Mouse (Mus musculus): ENCODE data around the gene Cuedc2.

Gene Cuedc2

DNA sequence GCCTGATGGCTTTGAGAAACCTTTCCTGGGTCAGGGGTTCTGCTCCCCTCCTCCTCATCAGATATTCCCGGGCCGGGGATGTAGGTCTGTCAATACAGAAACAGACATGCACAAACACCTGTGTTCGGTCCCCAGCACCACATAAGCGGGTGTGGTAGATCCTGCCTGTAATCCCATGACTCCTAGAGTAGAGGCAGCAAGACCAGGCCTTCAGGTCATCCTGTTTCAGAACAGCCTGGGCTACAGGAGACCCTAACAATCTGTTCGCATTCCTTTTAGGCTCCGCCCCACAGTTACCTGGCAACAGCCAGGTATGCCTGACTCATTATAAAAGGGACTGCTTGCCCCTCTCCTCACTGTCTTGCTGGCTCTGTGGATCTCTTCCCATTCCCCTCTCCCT is 11.0 kb upstream of the Cuedc2 start:
- no peaks in the 10 kb centered on the region for H3K36me3 ChIP-seq (ENCODE audit: control insufficient read depth, insufficient read depth, low read length, poor library complexity, severe bottlenecking)
- DNase-seq (ENCODE audit: low read depth, low spot score), result no peak

DNA sequence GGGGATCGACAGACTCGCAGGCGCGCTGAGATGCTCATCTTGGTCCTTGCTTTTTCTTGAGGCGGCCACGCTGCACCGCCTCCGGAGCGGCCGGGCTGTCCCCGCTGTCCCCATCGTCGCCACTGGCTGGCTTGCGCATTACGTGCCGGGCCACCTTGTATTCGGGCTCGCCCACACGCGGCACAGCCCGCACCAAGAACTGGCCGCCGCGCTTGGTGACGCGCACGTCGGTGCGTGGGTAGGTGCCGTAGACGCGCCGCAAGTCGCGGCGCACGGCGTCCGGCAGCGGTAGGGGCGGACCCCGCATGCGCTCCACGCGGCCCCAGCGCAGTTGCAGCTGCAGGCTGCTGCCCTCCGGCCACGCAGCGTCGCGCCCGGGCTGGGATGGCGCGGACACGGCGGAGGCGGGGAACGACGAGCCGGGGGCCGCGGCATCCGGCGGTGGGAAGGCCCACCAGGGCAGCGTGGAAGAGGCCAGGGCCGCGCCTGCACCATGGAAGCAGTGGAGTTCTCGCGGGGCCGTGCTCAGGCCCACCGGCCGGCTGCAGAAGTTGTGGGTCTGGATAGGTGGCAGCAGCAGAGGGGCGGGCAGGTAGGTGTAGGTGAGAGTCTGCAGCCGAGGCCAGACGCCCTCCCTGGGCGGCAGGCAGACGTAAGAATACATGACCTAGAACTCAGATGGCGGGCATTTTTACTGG is 10.4 kb upstream of the Cuedc2 start:
- peak; percentile 69 for DNase-seq (ENCODE audit: low read depth, low spot score)
- H3K27me3 ChIP-seq (ENCODE audit: control insufficient read depth, insufficient read depth, low read length, poor library complexity, severe bottlenecking), result no peaks in the 10 kb centered on the region
- H3K36me3 ChIP-seq (ENCODE audit: control insufficient read depth, insufficient read depth, low read length, poor library complexity, severe bottlenecking), result no peaks in the 10 kb centered on the region

More for the DNA sequence above, 11.0 kb upstream of the Cuedc2 start:
- no peaks in the 10 kb centered on the region for H3K27me3 ChIP-seq (ENCODE audit: control insufficient read depth, insufficient read depth, low read length, poor library complexity, severe bottlenecking)

- Histone ChIP-seq H3K36me3 (ENCODE audit: control insufficient read depth, insufficient read depth, low read length, poor library complexity, severe bottlenecking) (no peaks in the 10 kb centered on the region), H3K27me3 (ENCODE audit: control insufficient read depth, insufficient read depth, low read length, poor library complexity, severe bottlenecking) (no peaks in the 10 kb centered on the region)
- no peak for DNase-seq (ENCODE audit: low read depth, low spot score)
Observed at GRCm38 (mm10) chr19:46347936-46348668, 9.6 kb upstream of the Cuedc2 start.

GRCm38 (mm10) chr19:46347146-46347545 is 8.6 kb upstream of the Cuedc2 start:
- no peaks in the 10 kb centered on the region for H3K27me3 ChIP-seq (ENCODE audit: control insufficient read depth, insufficient read depth, low read length, poor library complexity, severe bottlenecking)
- no peak for DNase-seq (ENCODE audit: low read depth, low spot score)
- no peaks in the 10 kb centered on the region for H3K36me3 ChIP-seq (ENCODE audit: control insufficient read depth, insufficient read depth, low read length, poor library complexity, severe bottlenecking)

GRCm38 (mm10) chr19:46344710-46345419 is 6.4 kb upstream of the Cuedc2 start:
- DNase-seq (ENCODE audit: low read depth, low spot score), result no peak
- Histone ChIP-seq H3K36me3 (ENCODE audit: control insufficient read depth, insufficient read depth, low read length, poor library complexity, severe bottlenecking) (no peaks in the 10 kb centered on the region), H3K27me3 (ENCODE audit: control insufficient read depth, insufficient read depth, low read length, poor library complexity, severe bottlenecking) (no peaks in the 10 kb centered on the region)

DNA sequence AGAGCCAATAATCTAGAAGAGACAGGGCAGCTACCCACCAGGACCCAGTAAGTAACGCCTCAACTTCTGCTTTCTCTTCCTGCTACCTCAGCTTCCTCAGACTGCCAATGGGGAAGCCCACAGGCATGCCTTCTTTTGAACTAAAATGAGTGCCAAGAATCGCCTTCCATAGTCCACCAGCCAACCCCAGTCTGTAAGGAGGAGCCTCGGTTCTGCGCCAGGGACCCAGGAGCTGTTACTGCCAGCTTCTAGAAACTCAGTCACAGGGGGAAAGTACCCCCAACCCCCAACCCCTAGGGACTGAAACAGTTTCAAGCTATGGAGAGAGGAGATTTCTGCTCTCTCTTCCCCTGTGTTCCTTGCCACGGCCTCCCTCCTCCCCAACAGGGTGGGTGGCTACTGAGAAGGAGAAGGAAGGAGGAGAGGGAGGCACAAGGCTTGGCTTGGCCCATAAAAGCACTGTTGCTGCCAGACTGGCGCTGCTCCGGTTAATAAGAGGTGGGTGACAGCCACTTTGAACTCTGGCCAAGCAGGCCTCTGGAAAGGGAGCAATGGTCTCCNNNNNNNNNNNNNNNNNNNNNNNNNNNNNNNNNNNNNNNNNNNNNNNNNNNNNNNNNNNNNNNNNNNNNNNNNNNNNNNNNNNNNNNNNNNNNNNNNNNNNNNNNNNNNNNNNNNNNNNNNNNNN is 927 bp upstream of the Cuedc2 start:
- Histone ChIP-seq H3K27me3 (ENCODE audit: control insufficient read depth, insufficient read depth, low read length, poor library complexity, severe bottlenecking) (no peaks in the 10 kb centered on the region), H3K36me3 (ENCODE audit: control insufficient read depth, insufficient read depth, low read length, poor library complexity, severe bottlenecking) (no peaks in the 10 kb centered on the region)
- peak; percentile 79 for DNase-seq (ENCODE audit: low read depth, low spot score)

DNA sequence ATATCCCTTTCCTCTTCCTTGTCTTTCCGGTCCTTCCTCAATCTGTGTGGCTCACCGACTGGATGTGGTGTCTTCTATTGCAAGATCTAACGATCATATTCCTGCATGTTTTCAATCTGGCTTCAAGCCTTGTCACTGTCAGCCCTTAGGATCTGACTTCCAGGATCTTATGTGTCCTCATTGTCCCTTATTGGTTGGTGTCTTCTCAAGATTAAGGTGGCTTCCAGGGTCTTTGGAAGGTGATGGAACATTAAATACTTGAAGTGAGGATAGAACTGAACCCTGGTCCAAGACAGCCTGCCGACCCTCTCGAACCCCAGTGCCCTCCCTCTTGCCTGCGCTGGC is 412 bp upstream of the Cuedc2 start:
- H3K27me3 ChIP-seq (ENCODE audit: control insufficient read depth, insufficient read depth, low read length, poor library complexity, severe bottlenecking), result no peaks in the 10 kb centered on the region
- no peak for DNase-seq (ENCODE audit: low read depth, low spot score)

DNA sequence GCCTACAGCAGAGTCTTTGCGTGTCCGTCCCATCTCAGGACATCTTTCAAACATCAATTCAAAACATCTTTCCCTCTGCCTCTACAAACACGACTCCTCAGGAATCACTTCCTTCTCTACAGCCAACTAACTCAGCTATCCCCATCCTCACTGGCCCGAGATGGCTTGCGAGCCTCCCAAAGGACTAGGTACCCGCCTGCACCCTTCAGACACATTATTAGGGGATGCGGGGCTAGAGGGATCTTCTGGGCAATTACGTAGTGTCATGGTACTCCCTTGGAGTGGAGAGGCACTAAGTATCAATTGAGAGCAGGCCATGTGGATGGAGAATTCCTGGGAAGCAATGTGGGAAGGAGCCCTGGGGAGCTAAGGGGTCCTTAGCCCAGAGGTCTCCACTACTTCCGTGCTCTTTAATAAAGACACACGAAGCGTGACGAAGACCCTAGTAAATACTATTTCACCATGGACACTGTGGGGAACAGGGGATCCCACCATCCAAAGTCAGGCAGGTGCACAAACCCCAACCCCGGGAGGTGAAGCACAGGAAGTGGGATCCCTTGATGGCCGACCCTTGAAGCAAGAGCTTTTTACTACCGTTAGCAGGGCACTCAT is 677 bp downstream of the Cuedc2 start:
- Histone ChIP-seq H3K36me3 (ENCODE audit: control insufficient read depth, insufficient read depth, low read length, poor library complexity, severe bottlenecking) (no peaks in the 10 kb centered on the region), H3K27me3 (ENCODE audit: control insufficient read depth, insufficient read depth, low read length, poor library complexity, severe bottlenecking) (no peaks in the 10 kb centered on the region)
- DNase-seq (ENCODE audit: low read depth, low spot score), result no peak

More for the DNA sequence above, 412 bp upstream of the Cuedc2 start:
- H3K36me3 ChIP-seq (ENCODE audit: control insufficient read depth, insufficient read depth, low read length, poor library complexity, severe bottlenecking), result no peaks in the 10 kb centered on the region

- Histone ChIP-seq H3K36me3 (ENCODE audit: control insufficient read depth, insufficient read depth, low read length, poor library complexity, severe bottlenecking) (no peaks in the 10 kb centered on the region; the same call in 1 of the 2 replicates), H3K27me3 (ENCODE audit: control insufficient read depth, insufficient read depth, low read length, poor library complexity, severe bottlenecking) (no peaks in the 10 kb centered on the region)
- DNase-seq (ENCODE audit: low read depth, low spot score), result no peak
Observed at GRCm38 (mm10) chr19:46333906-46334305, 4.6 kb downstream of the Cuedc2 start.

- Histone ChIP-seq H3K27me3 (ENCODE audit: control insufficient read depth, insufficient read depth, low read length, poor library complexity, severe bottlenecking) (no peaks in the 10 kb centered on the region), H3K36me3 (ENCODE audit: control insufficient read depth, insufficient read depth, low read length, poor library complexity, severe bottlenecking) (no peaks in the 10 kb centered on the region; the same call in 1 of the 2 replicates)
- no peak for DNase-seq (ENCODE audit: low read depth, low spot score)
Observed at GRCm38 (mm10) chr19:46332721-46333339, 5.7 kb downstream of the Cuedc2 start.

GRCm38 (mm10) chr19:46331936-46332335 is 6.6 kb downstream of the Cuedc2 start:
- no peak for DNase-seq (ENCODE audit: low read depth, low spot score)
- H3K36me3 ChIP-seq (ENCODE audit: control insufficient read depth, insufficient read depth, low read length, poor library complexity, severe bottlenecking), result no peaks in the 10 kb centered on the region; the same call in 1 of the 2 replicates
- H3K27me3 ChIP-seq (ENCODE audit: control insufficient read depth, insufficient read depth, low read length, poor library complexity, severe bottlenecking), result no peaks in the 10 kb centered on the region

DNA sequence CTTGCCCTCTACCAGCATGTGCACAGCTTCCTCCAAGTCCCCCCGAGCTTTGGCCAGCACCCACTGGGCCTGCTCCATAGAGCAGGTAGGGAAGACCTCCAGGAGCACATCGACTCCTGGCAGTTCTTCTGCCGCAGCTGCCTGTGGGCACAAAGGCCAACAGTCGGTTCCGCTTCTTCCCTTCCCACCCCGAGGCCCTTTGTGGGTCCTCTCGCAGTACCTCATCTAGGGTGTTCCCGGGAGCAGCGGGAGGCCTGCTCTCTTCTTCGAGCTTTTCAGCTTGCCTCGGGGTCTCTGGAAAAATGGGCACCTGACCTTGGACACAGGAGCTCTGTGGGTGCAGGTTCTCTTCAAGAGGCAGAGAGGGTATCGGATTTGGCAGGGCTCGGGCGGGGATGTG is 7.2 kb downstream of the Cuedc2 start:
- no peak for DNase-seq (ENCODE audit: low read depth, low spot score)
- Histone ChIP-seq H3K27me3 (ENCODE audit: control insufficient read depth, insufficient read depth, low read length, poor library complexity, severe bottlenecking) (no peaks in the 10 kb centered on the region), H3K36me3 (ENCODE audit: control insufficient read depth, insufficient read depth, low read length, poor library complexity, severe bottlenecking) (no peaks in the 10 kb centered on the region; the same call in 1 of the 2 replicates)

DNA sequence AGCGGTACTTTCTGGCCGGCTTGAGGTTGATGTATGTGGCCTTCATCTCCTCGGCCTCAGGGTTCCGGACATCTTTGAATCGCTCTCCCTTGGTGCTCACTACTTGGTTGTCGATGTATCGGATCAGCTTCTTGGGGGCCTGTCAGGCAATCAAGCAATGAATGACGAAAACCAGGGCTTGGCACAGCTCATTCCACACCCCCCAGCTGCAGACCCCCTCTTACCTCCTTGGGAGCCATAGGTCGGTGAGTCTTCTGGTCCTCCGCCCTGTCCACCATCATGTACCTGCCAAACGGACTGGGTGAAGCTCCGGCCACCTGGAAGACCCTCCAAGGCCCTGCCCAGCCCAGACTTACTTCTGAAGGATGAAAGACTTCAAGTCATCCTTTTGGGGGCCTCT is 7.8 kb downstream of the Cuedc2 start:
- Histone ChIP-seq H3K36me3 (ENCODE audit: control insufficient read depth, insufficient read depth, low read length, poor library complexity, severe bottlenecking) (no peaks in the 10 kb centered on the region; the same call in 1 of the 2 replicates), H3K27me3 (ENCODE audit: control insufficient read depth, insufficient read depth, low read length, poor library complexity, severe bottlenecking) (no peaks in the 10 kb centered on the region)
- no peak for DNase-seq (ENCODE audit: low read depth, low spot score)

- peak; percentile 87 for DNase-seq (ENCODE audit: low read depth, low spot score)
- Histone ChIP-seq H3K27me3 (ENCODE audit: control insufficient read depth, insufficient read depth, low read length, poor library complexity, severe bottlenecking) (no peaks in the 10 kb centered on the region), H3K36me3 (ENCODE audit: control insufficient read depth, insufficient read depth, low read length, poor library complexity, severe bottlenecking) (no peaks in the 10 kb centered on the region; the same call in 1 of the 2 replicates)
Observed at GRCm38 (mm10) chr19:46329951-46330350, 8.6 kb downstream of the Cuedc2 start.
